Mouse (Mus musculus): ENCODE results near the gene Klhl3.

DNA sequence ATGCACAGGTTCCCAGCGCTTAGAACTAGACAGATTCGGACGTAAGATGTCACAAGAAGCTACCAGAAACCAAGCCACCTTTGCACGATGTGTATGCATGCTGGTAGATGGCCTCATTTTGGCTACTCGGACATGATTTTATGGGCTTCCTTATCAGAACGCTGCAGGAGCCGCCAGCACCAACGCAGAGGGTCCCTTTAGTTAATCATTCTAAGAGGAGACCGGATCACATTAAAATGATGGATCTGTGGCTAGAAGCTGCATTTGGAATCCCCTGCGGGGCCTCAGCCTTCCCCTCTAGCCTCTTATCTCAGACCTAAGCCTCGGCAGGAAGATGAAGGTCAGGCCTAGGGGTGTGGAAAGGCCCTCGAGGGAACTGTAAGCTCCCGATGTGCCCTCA lies 117.5 kb downstream of the Klhl3 start:
- TF ChIP-seq POLR2A (IDR thresholded peaks at IDR 0.05; ENCODE audit: control insufficient read depth, low read depth, low read length) (no peak), CTCF (IDR thresholded peaks at IDR 0.05; ENCODE audit: control insufficient read depth, insufficient read depth, insufficient replicate concordance, low read depth, low read length) (no peak)
